Mouse (Mus musculus) CH12.LX (cell line): Measurements from ENCODE around the gene Crat. TPM values are rescaled to one million over a fixed set of nuclear protein-coding genes. Genes with fewer than 3 reads are reported as not detected.
A peak's percentile ranks its signal among the peaks of the same experiment; 100 is the strongest.

Source experiments
- DNase-seq: peaks from one replicate; pipeline ENCODE4 v3.0.0-alpha.2; 2013; ENCODE audit errors: extremely low read depth
- H3K27ac ChIP-seq: 2 replicates; pipeline ENCODE4 v1.5.1; 2012; ENCODE audit warnings: low read depth, mild to moderate bottlenecking, control low read depth, moderate library complexity; ENCODE audit not compliant: insufficient read depth
- H3K27me3 ChIP-seq: replicated peaks from 2 replicates; pipeline ENCODE3; 2012; ENCODE audit warnings: inconsistent platforms
- H3K36me3 ChIP-seq, 2 experiments: replicated peaks in 1 of 2; 2 replicates each; pipeline versions ENCODE3 to v1.6.1; 2012; ENCODE audit warnings: inconsistent platforms in 1 of 2, low read length in 1 of 2, mild to moderate bottlenecking in 1 of 2, mixed read lengths in 1 of 2, moderate library complexity in 1 of 2; ENCODE audit not compliant: control insufficient read depth in 1 of 2, insufficient read depth in 1 of 2
- H3K4me1 ChIP-seq, 2 experiments: 2 replicates each; pipeline ENCODE4 v1.6.1; 2012; ENCODE audit warnings: inconsistent platforms in 1 of 2, moderate library complexity in 1 of 2; ENCODE audit not compliant: insufficient read depth in 2 of 2, control insufficient read depth in 1 of 2
- H3K4me2 ChIP-seq: 2 replicates; pipeline ENCODE4 v1.6.1; 2012; ENCODE audit warnings: low read depth, mild to moderate bottlenecking, control low read depth; ENCODE audit not compliant: poor library complexity, insufficient read depth, severe bottlenecking
- H3K4me3 ChIP-seq, 3 experiments: fragments of 150-350 bp in 1 of 3; sonication (generic) in 1 of 3; replicated peaks in 1 of 3; 2 replicates each; pipeline versions ENCODE3 to v1.5.1; 2011 to 2012; ENCODE audit warnings: low read depth in 2 of 3, low read length in 2 of 3, mild to moderate bottlenecking in 2 of 3, moderate library complexity in 2 of 3, control low read depth in 1 of 3, improper control_type of control experiment in 1 of 3, inconsistent platforms in 1 of 3, mixed read lengths in 1 of 3; ENCODE audit not compliant: poor library complexity in 1 of 3
- H3K79me2 ChIP-seq: replicated peaks from 2 replicates; pipeline ENCODE4 v1.6.1; 2012; ENCODE audit warnings: mild to moderate bottlenecking, moderate library complexity; ENCODE audit not compliant: control insufficient read depth, poor library complexity, insufficient read depth, severe bottlenecking; ENCODE audit errors: extremely low read depth
- H3K9ac ChIP-seq: 2 replicates; pipeline ENCODE4 v1.6.1; 2012; ENCODE audit warnings: low read depth, mild to moderate bottlenecking, control low read depth, moderate library complexity; ENCODE audit not compliant: insufficient read depth
- H3K9me3 ChIP-seq: replicated peaks from 2 replicates; pipeline ENCODE3; 2012; ENCODE audit warnings: low read length, inconsistent platforms, mixed read lengths
- BHLHE40 ChIP-seq: IDR thresholded peaks from 2 replicates; pipeline ENCODE4 v1.6.1; 2011; ENCODE audit warnings: mild to moderate bottlenecking, low read depth, low read length, improper control_type of control experiment
- CHD2 ChIP-seq: IDR thresholded peaks from 2 replicates; pipeline ENCODE4 v1.6.1; 2011; ENCODE audit warnings: low read length, improper control_type of control experiment
- ELF1 ChIP-seq: IDR thresholded peaks from 2 replicates; pipeline ENCODE4 v1.6.1; 2014; ENCODE audit warnings: low read depth, mild to moderate bottlenecking, inconsistent platforms, low read length, improper control_type of control experiment
- EP300 ChIP-seq: IDR thresholded peaks from 2 replicates; pipeline ENCODE4 v1.6.1; 2011; ENCODE audit warnings: low read length, improper control_type of control experiment
- GABPA ChIP-seq: IDR thresholded peaks from 2 replicates; pipeline ENCODE4 v1.6.1; 2012; ENCODE audit warnings: low read depth, low read length, improper control_type of control experiment, inconsistent platforms; ENCODE audit not compliant: insufficient replicate concordance
- IRF4 ChIP-seq: IDR thresholded peaks from 2 replicates; pipeline ENCODE4 v1.6.1; 2014; ENCODE audit warnings: low read depth, mild to moderate bottlenecking, inconsistent platforms, low read length, improper control_type of control experiment
- JUND ChIP-seq: conservative IDR thresholded peaks from 2 replicates; pipeline ENCODE4 v1.6.1; 2011; ENCODE audit warnings: low read depth, low read length, improper control_type of control experiment
- KAT2A ChIP-seq: IDR thresholded peaks from 2 replicates; pipeline ENCODE4 v1.6.1; 2012; ENCODE audit warnings: low read length, improper control_type of control experiment, inconsistent platforms; ENCODE audit not compliant: insufficient replicate concordance
- MAX ChIP-seq: IDR thresholded peaks from 2 replicates; pipeline ENCODE4 v1.6.1; 2011; ENCODE audit warnings: low read length, improper control_type of control experiment
- MEF2A ChIP-seq: IDR thresholded peaks from 2 replicates; pipeline ENCODE4 v1.6.1; 2014; ENCODE audit warnings: low read depth, mild to moderate bottlenecking, inconsistent platforms, low read length, improper control_type of control experiment, borderline replicate concordance
- MYC ChIP-seq: IDR thresholded peaks from 2 replicates; pipeline ENCODE4 v1.6.1; 2011; ENCODE audit warnings: low read depth, mild to moderate bottlenecking, improper control_type of control experiment, low read length
- NELFE ChIP-seq: IDR thresholded peaks from 2 replicates; pipeline ENCODE4 v1.6.1; 2011; ENCODE audit warnings: low read depth, low read length, improper control_type of control experiment
- NRF1 ChIP-seq: IDR thresholded peaks from 2 replicates; pipeline ENCODE4 v1.6.1; 2014; ENCODE audit warnings: low read depth, mild to moderate bottlenecking, inconsistent platforms, low read length, improper control_type of control experiment, moderate library complexity
- PAX5 ChIP-seq: IDR thresholded peaks from 2 replicates; pipeline ENCODE4 v1.6.1; 2012; ENCODE audit warnings: low read length, inconsistent platforms, mixed read lengths
- POLR2AphosphoS2 ChIP-seq: IDR thresholded peaks from 2 replicates; pipeline ENCODE4 v1.6.1; 2011; ENCODE audit warnings: low read depth, low read length, improper control_type of control experiment
- RCOR1 ChIP-seq: conservative IDR thresholded peaks from 2 replicates; pipeline ENCODE4 v1.6.1; 2012; ENCODE audit warnings: low read depth, mild to moderate bottlenecking, inconsistent platforms, low read length, improper control_type of control experiment
- SMC3 ChIP-seq: IDR thresholded peaks from 2 replicates; pipeline ENCODE4 v1.6.1; 2011; ENCODE audit warnings: low read depth, low read length, improper control_type of control experiment
- UBTF ChIP-seq: IDR thresholded peaks from 2 replicates; pipeline ENCODE4 v1.6.1; 2012; ENCODE audit warnings: low read depth, mild to moderate bottlenecking, inconsistent platforms, low read length, improper control_type of control experiment, moderate library complexity
- USF1 ChIP-seq: IDR thresholded peaks from 2 replicates; pipeline ENCODE4 v1.6.1; 2014; ENCODE audit warnings: low read depth, mild to moderate bottlenecking, inconsistent platforms, low read length, improper control_type of control experiment
- ZC3H11A ChIP-seq: IDR thresholded peaks from 2 replicates; pipeline ENCODE4 v1.6.1; 2012; ENCODE audit warnings: low read depth, mild to moderate bottlenecking, inconsistent platforms, low read length, improper control_type of control experiment
- ZKSCAN1 ChIP-seq: IDR thresholded peaks from 2 replicates; pipeline ENCODE4 v1.6.1; 2012; ENCODE audit warnings: low read depth, inconsistent platforms, low read length, improper control_type of control experiment, borderline replicate concordance
- ZNF384 ChIP-seq: IDR thresholded peaks from 2 replicates; pipeline ENCODE4 v1.6.1; 2012; ENCODE audit warnings: low read depth, low read length, improper control_type of control experiment, inconsistent platforms
- dilution Hi-C: fragments of 300-500 bp; cut with MboI; formaldehyde crosslinking; loops from 2 replicates; pipeline ENCODE4 v1.14.3; 2020; ENCODE audit warnings: low sequenced_read_pairs; ENCODE audit not compliant: extremely low pct_unique_long_range_greater_than_20kb, extremely low pct_ligation_motif_present
- in situ Hi-C: fragments of 300-500 bp; cut with MboI; formaldehyde crosslinking; loops from 3 replicates; pipeline ENCODE4 v1.14.3; 2019; ENCODE audit warnings: low sequenced_read_pairs, low pct_ligation_motif_present, low pct_unique_long_range_greater_than_20kb, mixed read lengths
- polyA plus RNA-seq: library from polyadenylated mRNA; unstranded; fragments of >175 nt; gene quantifications from 2 replicates; pipeline ENCODE4 v1.2.1, GENCODE M21; 2012; ENCODE audit warnings: low read depth; ENCODE audit not compliant: insufficient read length
- total RNA-seq, 2 experiments: library from RNA; depleted of rRNA; stranded (reverse); fragments of 300-350 nt in 1 of 2; fragments of >200 nt in 1 of 2; gene quantifications; 2 replicates each; pipeline ENCODE4 v1.2.3; 2012 to 2014

Gene Crat
- total and polyA plus RNA-seq, 3 experiments = 1.7 to 4.5 (median 4.2) TPM

- TF ChIP-seq ZKSCAN1 (no peak), NELFE (peak; percentile 52; the same call in 1 of the 2 replicates), EP300 (peak; percentile 49; the same call in 1 of the 2 replicates), SMC3 (peak; percentile 97), BHLHE40 (peak; percentile 29; the same call in 1 of the 2 replicates), ELF1 (peak; percentile 83), NRF1 (no peak), JUND (peak; percentile 53), GABPA (no peak), MYC (0 out of 2 replicates have a peak, but pooled peaks have one; percentile 62), ZC3H11A (peak; percentile 67; the same call in 1 of the 2 replicates), POLR2AphosphoS2 (no peak), MEF2A (peak; percentile 48; the same call in 1 of the 2 replicates), USF1 (no peak), PAX5 (no peak)
These were observed 25.3 kb upstream of the Crat start (continued) for GRCm38 (mm10) chr2:30440701-30441517.

GRCm38 (mm10) chr2:30440211-30440700 lies 24.6 kb upstream of the Crat start:
- Histone ChIP-seq H3K4me1 (peaks cover 16 to 47% of the 10 kb centered on the region in 2 experiments), H3K36me3 (peaks cover 45 to 80% of the 10 kb centered on the region in 2 experiments), H3K79me2 (no peaks in the 10 kb centered on the region), H3K27me3 (no peaks in the 10 kb centered on the region), H3K27ac (no peak overlapping the region), H3K4me3 (no peak overlapping the region), H3K9me3 (no peaks in the 10 kb centered on the region), H3K9ac (no peak overlapping the region), H3K4me2 (no peak overlapping the region)
- TF ChIP-seq ZNF384 = no peak
- dilution Hi-C loops = no loop called here
- in situ Hi-C loops = no loop called here
- DNase-seq = no peak

DNA sequence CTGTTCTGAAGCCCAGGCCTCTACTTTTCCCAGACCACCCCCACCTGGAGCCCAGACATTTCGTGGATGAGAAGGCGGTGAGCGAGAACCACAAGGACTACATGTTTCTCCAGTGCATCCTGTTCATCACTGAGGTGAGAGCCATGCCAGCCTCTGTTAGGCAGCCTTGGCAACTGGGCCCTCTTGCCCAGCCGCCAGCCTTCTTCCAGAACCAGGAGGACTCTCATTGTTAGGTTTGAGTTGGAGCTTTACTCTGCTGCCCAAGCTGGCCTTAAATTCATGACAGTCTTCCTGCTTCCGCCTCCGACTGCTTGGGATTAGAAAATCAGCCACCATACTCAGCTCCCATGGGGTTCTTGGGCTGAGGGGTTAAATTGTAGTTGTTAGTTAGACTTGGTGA lies 24.0 kb upstream of the Crat start:
- Histone ChIP-seq H3K9me3 (no peaks in the 10 kb centered on the region), H3K9ac (no peak overlapping the region), H3K4me2 (no peak overlapping the region), H3K27me3 (no peaks in the 10 kb centered on the region), H3K79me2 (no peaks in the 10 kb centered on the region), H3K36me3 (peaks cover 49 to 81% of the 10 kb centered on the region in 2 experiments), H3K27ac (no peak overlapping the region), H3K4me1 (peaks cover 16 to 41% of the 10 kb centered on the region in 2 experiments), H3K4me3 (no peak overlapping the region)
- dilution Hi-C loops = no loop called here
- no peak for DNase-seq
- in situ Hi-C loops = loop anchor here (5.0 to 10.0 kb wide), 3 partner anchors 33 to 495 kb away; partner anchors contain the start of gene Ier5l
- TF ChIP-seq ELF1 = no peak
- no peak for TF ChIP-seq KAT2A
- TF ChIP-seq CHD2 = no peak
- TF ChIP-seq RCOR1 = no peak
- no peak for TF ChIP-seq EP300
- TF ChIP-seq IRF4 = no peak
- no peak for TF ChIP-seq UBTF
- no peak for TF ChIP-seq MAX
- no peak for TF ChIP-seq POLR2AphosphoS2
